Mouse (Mus musculus): Measurements from ENCODE around the gene Dcun1d5. TPM values are rescaled to one million over a fixed set of nuclear protein-coding genes. Genes with fewer than 3 reads are reported as not detected.

Dcun1d5 gene
- polyA plus RNA-seq, 1 experiment from 2014 or later = 104 TPM

DNA sequence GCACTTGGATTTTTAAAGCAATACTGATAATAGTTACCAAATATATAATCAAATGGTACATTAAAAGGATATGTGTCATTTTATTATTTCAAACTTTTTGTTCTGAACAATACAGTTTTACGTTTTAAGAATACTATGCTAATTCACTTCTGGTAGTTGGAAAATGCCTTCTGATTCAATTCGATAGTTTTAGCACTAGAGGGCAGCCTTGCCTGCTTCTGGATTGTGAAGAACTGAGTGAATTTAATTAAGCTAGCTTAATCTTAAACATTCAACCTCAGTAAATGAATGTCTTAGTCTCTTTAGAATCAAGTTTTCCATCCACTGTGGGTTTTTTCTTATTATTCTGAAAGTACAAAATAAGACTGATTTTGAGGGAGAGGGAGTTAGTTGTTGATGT, 31.9 kb downstream of the Dcun1d5 start:
- 48% methylated on average over 2 of the region's 2 CpGs for WGBS
- Histone ChIP-seq H3K4me2 (no peak overlapping the region), H3K4me3 (no peak overlapping the region), H3K9me3 (replicated peaks) (no peaks in the 10 kb centered on the region), H3K36me3 (peaks cover 20% of the 10 kb centered on the region), H3K27me3 (replicated peaks) (no peaks in the 10 kb centered on the region), H3K9ac (no peak overlapping the region), H3K4me1 (replicated peaks) (no peaks in the 10 kb centered on the region), H3K27ac (ENCODE audit: poor library complexity, severe bottlenecking) (no peak overlapping the region)
- ATAC-seq (ENCODE audit: insufficient number of reproducible peaks, low FRiP score) = no peak

DNA sequence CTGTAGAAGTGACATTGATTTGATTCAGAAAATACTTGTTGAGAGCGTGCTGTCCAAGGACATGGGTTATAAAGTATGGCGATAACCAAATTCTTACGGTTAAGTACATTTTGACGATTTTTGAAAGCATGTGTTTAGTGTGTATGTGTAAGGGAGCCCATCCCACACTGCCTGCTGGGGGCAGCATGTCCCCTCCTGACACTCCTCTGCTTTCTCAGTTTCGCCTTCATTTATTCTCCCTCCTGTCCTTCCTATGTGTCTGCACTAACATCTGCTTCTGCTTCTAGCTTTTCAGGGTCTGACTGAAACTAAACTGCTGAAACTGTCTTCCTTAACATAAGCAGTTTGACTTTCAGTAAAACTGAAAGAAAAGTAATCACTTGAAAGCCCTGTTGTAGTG, 36.7 kb downstream of the Dcun1d5 start:
- Histone ChIP-seq H3K27ac (ENCODE audit: poor library complexity, severe bottlenecking) (no peak overlapping the region), H3K4me2 (no peak overlapping the region), H3K4me1 (replicated peaks) (no peaks in the 10 kb centered on the region), H3K27me3 (replicated peaks) (no peaks in the 10 kb centered on the region), H3K9ac (no peak overlapping the region), H3K9me3 (replicated peaks) (no peaks in the 10 kb centered on the region), H3K36me3 (peaks cover 4% of the 10 kb centered on the region; the same call in 1 of the 2 replicates), H3K4me3 (no peak overlapping the region)
- WGBS = 84% methylated on average over 5 of the region's 5 CpGs
- ATAC-seq (ENCODE audit: insufficient number of reproducible peaks, low FRiP score) = no peak

- ATAC-seq (ENCODE audit: insufficient number of reproducible peaks, low FRiP score) = no peak
- 70% methylated on average over 7 of the region's 7 CpGs for WGBS
- no peak overlapping the region for H3K27ac ChIP-seq (ENCODE audit: poor library complexity, severe bottlenecking)
- H3K27me3 ChIP-seq (replicated peaks) = no peaks in the 10 kb centered on the region
- H3K9ac ChIP-seq = no peak overlapping the region
- H3K4me1 ChIP-seq (replicated peaks) = no peaks in the 10 kb centered on the region
- no peaks in the 10 kb centered on the region for H3K9me3 ChIP-seq (replicated peaks)
- H3K4me3 ChIP-seq = no peak overlapping the region
- H3K36me3 ChIP-seq = peaks cover 4% of the 10 kb centered on the region; the same call in 1 of the 2 replicates
- H3K4me2 ChIP-seq = no peak overlapping the region
Measured at GRCm38 (mm10) chr9:7221460-7221859, 37.1 kb downstream of the Dcun1d5 start.

- no peaks in the 10 kb centered on the region for H3K9me3 ChIP-seq (replicated peaks)
- H3K36me3 ChIP-seq = no peaks in the 10 kb centered on the region
- ATAC-seq (ENCODE audit: insufficient number of reproducible peaks, low FRiP score) = no peak
- no peaks in the 10 kb centered on the region for H3K27me3 ChIP-seq (replicated peaks)
- 88% methylated on average over 1 of the region's 1 CpGs for WGBS
- H3K4me3 ChIP-seq = no peak overlapping the region
- H3K9ac ChIP-seq = no peak overlapping the region
- no peaks in the 10 kb centered on the region for H3K4me1 ChIP-seq (replicated peaks)
- no peak overlapping the region for H3K27ac ChIP-seq (ENCODE audit: poor library complexity, severe bottlenecking)
- no peak overlapping the region for H3K4me2 ChIP-seq
Measured at GRCm38 (mm10) chr9:7238619-7239018, 54.3 kb downstream of the Dcun1d5 start.

GRCm38 (mm10) chr9:7239967-7240366, 55.6 kb downstream of the Dcun1d5 start:
- Histone ChIP-seq H3K4me1 (replicated peaks) (no peaks in the 10 kb centered on the region), H3K27ac (ENCODE audit: poor library complexity, severe bottlenecking) (no peak overlapping the region), H3K4me3 (no peak overlapping the region), H3K9ac (no peak overlapping the region), H3K4me2 (no peak overlapping the region), H3K9me3 (replicated peaks) (no peaks in the 10 kb centered on the region), H3K36me3 (no peaks in the 10 kb centered on the region), H3K27me3 (replicated peaks) (no peaks in the 10 kb centered on the region)
- 76% methylated on average over 2 of the region's 2 CpGs for WGBS
- no peak for ATAC-seq (ENCODE audit: insufficient number of reproducible peaks, low FRiP score)

- Histone ChIP-seq H3K9ac (no peak overlapping the region), H3K4me3 (no peak overlapping the region), H3K4me2 (no peak overlapping the region), H3K27ac (ENCODE audit: poor library complexity, severe bottlenecking) (no peak overlapping the region), H3K9me3 (replicated peaks) (no peaks in the 10 kb centered on the region), H3K27me3 (replicated peaks) (0 out of 2 replicates have a peak, but pooled peaks cover 2% of the 10 kb centered on the region), H3K36me3 (no peaks in the 10 kb centered on the region), H3K4me1 (replicated peaks) (no peaks in the 10 kb centered on the region)
- ATAC-seq (ENCODE audit: insufficient number of reproducible peaks, low FRiP score) = no peak
- 64% methylated on average over 1 of the region's 1 CpGs for WGBS
Measured at GRCm38 (mm10) chr9:7252797-7253654, 68.7 kb downstream of the Dcun1d5 start.

Other genes with a start within 250 kb of the Dcun1d5 start
- gene Dync2h1, start 74 bp upstream of the Dcun1d5 start, polyA plus RNA-seq (2016; fragmentation: Nextera tagmentation; extraction: Ambion mirVana) = 7.8 and 9.1 TPM in 2 replicates
- 0.14 TPM in 1 of 2 replicates, not detected in the other for gene Mmp13, start 88.0 kb downstream of the Dcun1d5 start, polyA plus RNA-seq (2016; fragmentation: Nextera tagmentation; extraction: Ambion mirVana)
- gene Mmp12, start 159.9 kb downstream of the Dcun1d5 start, polyA plus RNA-seq (2016; fragmentation: Nextera tagmentation; extraction: Ambion mirVana) = not detected in 2 replicates
- gene Mmp1b, start 203.5 kb downstream of the Dcun1d5 start, polyA plus RNA-seq (2016; fragmentation: Nextera tagmentation; extraction: Ambion mirVana) = not detected in 2 replicates